Mouse (Mus musculus): ENCODE measurements around the gene Gm9958.

Gene Gm9958

GRCm38 (mm10) chr5:90414142-90414924, 47.3 kb downstream of the Gm9958 start:
- no peak for DNase-seq

- no peak for DNase-seq
These were observed 47.9 kb downstream of the Gm9958 start for GRCm38 (mm10) chr5:90414925-90415295.

All from cerebellum, adult 11-12 months (tissue).